ENCODE assay signal across 9 mouse cellular contexts in genomic region chr7:6851717-6852503, GRCm38 (mm10).
DNase-seq lines count a peak whose midpoint lies in the region; ATAC-seq and TF ChIP-seq lines count a peak whose summit lies in the region.
"Had no signal": no experiment of that assay in that cellular context is flagged by ENCODE, and none has a peak within 500 bp of the region (broad histone marks: within the 10 kb centered on the region; RNA-seq: fewer than 3 reads in every experiment).

No protein-coding gene starts in this region.

- 22% methylated on average over 5 of the region's 5 CpGs for whole genome bisulfite sequencing in kidney, embryonic 14.5 days
- 27% methylated on average over 5 of the region's 5 CpGs for WGBS in hindbrain, embryonic 15.5 days
- WGBS in midbrain, postnatal 0 days, result 22% methylated on average over 5 of the region's 5 CpGs

- DNase-seq in kidney, adult 18-20 months, result no peak
- peak; percentile 85 for DNase-seq in embryo, embryonic 10.5 days (ENCODE audit: low spot score)
- DNase-seq in midbrain, postnatal 0 days (ENCODE audit: low spot score), result peak; percentile 71
- DNase-seq in testis, postnatal 10 days (ENCODE audit: low spot score), result no peak
- no peak for DNase-seq in spleen, postnatal 36 days (ENCODE audit: low spot score in 2 of 2)
- no peak for DNase-seq in frontal cortex, postnatal 36 days (ENCODE audit: low spot score in 2 of 2)
- DNase-seq: lung, adult 2 months had no signal

- no peaks in the 10 kb centered on the region for H3K36me3 ChIP-seq in kidney, embryonic 14.5 days (ENCODE audit: control insufficient read depth, insufficient read depth, low read length)
- H3K36me3 ChIP-seq in hindbrain, embryonic 15.5 days, result no peaks in the 10 kb centered on the region
- no peaks in the 10 kb centered on the region for H3K36me3 ChIP-seq in midbrain, postnatal 0 days (ENCODE audit: insufficient read depth, low read length)

- no peaks in the 10 kb centered on the region for H3K27me3 ChIP-seq in kidney, embryonic 14.5 days (ENCODE audit: control insufficient read depth, insufficient read depth, low read length)
- no peaks in the 10 kb centered on the region for H3K27me3 ChIP-seq in hindbrain, embryonic 15.5 days
- H3K27me3 ChIP-seq in midbrain, postnatal 0 days (ENCODE audit: insufficient read depth, low read length), result no peaks in the 10 kb centered on the region

- peaks cover 14% of the 10 kb centered on the region for H3K4me1 ChIP-seq in kidney, embryonic 14.5 days (ENCODE audit: control insufficient read depth, insufficient read depth, low read length)
- peaks cover 15% of the 10 kb centered on the region for H3K4me1 ChIP-seq in hindbrain, embryonic 15.5 days (replicated peaks)
- peaks cover 5% of the 10 kb centered on the region for H3K4me1 ChIP-seq in midbrain, postnatal 0 days (ENCODE audit: insufficient read depth, low read length)

- H3K9me3 ChIP-seq in kidney, embryonic 14.5 days (ENCODE audit: control insufficient read depth, low read length), result no peaks in the 10 kb centered on the region
- no peaks in the 10 kb centered on the region for H3K9me3 ChIP-seq in hindbrain, embryonic 15.5 days
- no peaks in the 10 kb centered on the region for H3K9me3 ChIP-seq in midbrain, postnatal 0 days (ENCODE audit: low read length)

- H3K4me2 ChIP-seq in kidney, embryonic 14.5 days (replicated peaks; ENCODE audit: low read depth, low read length), result no peak overlapping the region
- H3K4me2 ChIP-seq in hindbrain, embryonic 15.5 days, result no peak overlapping the region
- H3K4me2 ChIP-seq in midbrain, postnatal 0 days (ENCODE audit: low read depth, low read length, poor library complexity, severe bottlenecking), result no peak overlapping the region

- ATAC-seq in kidney, embryonic 14.5 days (ENCODE audit: low FRiP score, low TSS enrichment), result peak; percentile 87
- ATAC-seq in hindbrain, embryonic 15.5 days (ENCODE audit: low FRiP score, low read depth), result peak; percentile 88
- peak; percentile 93 for ATAC-seq in midbrain, postnatal 0 days (ENCODE audit: low FRiP score)

- peak overlapping the region; percentile 56 for H3K27ac ChIP-seq in kidney, embryonic 14.5 days (ENCODE audit: low read depth, low read length)
- H3K27ac ChIP-seq in hindbrain, embryonic 15.5 days (replicated peaks), result 0 out of 2 replicates have a peak overlapping the region, but pooled peaks have one; percentile 57
- H3K27ac ChIP-seq in midbrain, postnatal 0 days (ENCODE audit: low read depth, low read length), result peak overlapping the region; percentile 68

- H3K9ac ChIP-seq in kidney, embryonic 14.5 days (ENCODE audit: low read depth, low read length), result no peak overlapping the region
- no peak overlapping the region for H3K9ac ChIP-seq in hindbrain, embryonic 15.5 days
- H3K9ac ChIP-seq in midbrain, postnatal 0 days (replicated peaks; ENCODE audit: low read length, poor library complexity, severe bottlenecking), result no peak overlapping the region

- no peak; the same call in 1 of the 2 replicates for TF ChIP-seq CTCF in midbrain, postnatal 0 days (IDR thresholded peaks at IDR 0.05)

- H3K4me3 ChIP-seq in kidney, embryonic 14.5 days (ENCODE audit: low read length), result no peak overlapping the region
- H3K4me3 ChIP-seq in hindbrain, embryonic 15.5 days, result no peak overlapping the region
- no peak overlapping the region for H3K4me3 ChIP-seq in midbrain, postnatal 0 days (ENCODE audit: low read depth, low read length)

Comparison
In these comparisons a context has a peak if more than half of its experiments do, and no peak if none do; other contexts are left out.
1. DNase-seq: peak in embryo, embryonic 10.5 days (single experiment) and midbrain, postnatal 0 days (single experiment); none in kidney, adult 18-20 months (single experiment), testis, postnatal 10 days (single experiment), spleen, postnatal 36 days (0 of 2) and frontal cortex, postnatal 36 days (0 of 2).
2. Peak in every context shown above with its lines, with median percentiles within 50 percentile points of each other: ATAC-seq and H3K27ac ChIP-seq.